Mouse (Mus musculus): ENCODE data around the gene Crybg2. TPM values are rescaled to one million over a fixed set of nuclear protein-coding genes. Genes with fewer than 3 reads are reported as not detected.

The Crybg2 gene
- polyA plus RNA-seq, 1 experiment from 2014 or later, result 15.6 TPM

DNA sequence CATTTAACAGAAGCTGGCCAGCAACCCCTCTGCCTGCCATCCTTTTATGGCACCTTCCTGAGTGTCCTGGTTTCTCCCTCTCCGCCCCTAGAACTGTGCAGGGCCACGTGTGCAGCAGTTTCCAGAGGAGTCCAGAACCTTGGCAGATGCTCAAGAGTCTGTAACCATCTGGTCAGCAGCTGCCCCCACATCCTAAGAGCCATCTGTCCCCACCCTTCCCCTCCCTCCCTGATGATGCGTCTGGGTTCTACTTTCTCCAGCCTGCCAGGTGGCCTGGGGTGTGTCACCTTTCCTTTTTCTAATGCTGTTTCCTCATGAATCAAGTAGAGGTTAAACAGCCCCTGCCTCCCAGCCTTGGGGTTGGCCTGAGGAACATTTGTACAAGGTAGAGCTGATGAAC, 61.7 kb downstream of the Crybg2 start:
- WGBS, result 20% methylated on average over 3 of the region's 3 CpGs
- Histone ChIP-seq H3K4me1 (replicated peaks; ENCODE audit: control insufficient read depth, insufficient read depth) (no peaks in the 10 kb centered on the region), H3K4me3 (ENCODE audit: low read depth, low read length) (no peak overlapping the region), H3K27ac (replicated peaks) (no peak overlapping the region), H3K4me2 (replicated peaks; ENCODE audit: low read depth) (no peak overlapping the region), H3K36me3 (ENCODE audit: control insufficient read depth, insufficient read depth, low read length) (no peaks in the 10 kb centered on the region), H3K9me3 (ENCODE audit: control insufficient read depth, low read length) (no peaks in the 10 kb centered on the region), H3K9ac (ENCODE audit: low read length) (no peak overlapping the region), H3K27me3 (ENCODE audit: control insufficient read depth, insufficient read depth, low read length) (no peaks in the 10 kb centered on the region)
- DNase-seq (ENCODE audit: low spot score) (no peak), ATAC-seq (ENCODE audit: low FRiP score, low TSS enrichment) (no peak)
- TF ChIP-seq EP300 (optimal IDR thresholded peaks at IDR 0.05) (no peak), CTCF (IDR thresholded peaks at IDR 0.05; ENCODE audit: low read depth) (no peak)

DNA sequence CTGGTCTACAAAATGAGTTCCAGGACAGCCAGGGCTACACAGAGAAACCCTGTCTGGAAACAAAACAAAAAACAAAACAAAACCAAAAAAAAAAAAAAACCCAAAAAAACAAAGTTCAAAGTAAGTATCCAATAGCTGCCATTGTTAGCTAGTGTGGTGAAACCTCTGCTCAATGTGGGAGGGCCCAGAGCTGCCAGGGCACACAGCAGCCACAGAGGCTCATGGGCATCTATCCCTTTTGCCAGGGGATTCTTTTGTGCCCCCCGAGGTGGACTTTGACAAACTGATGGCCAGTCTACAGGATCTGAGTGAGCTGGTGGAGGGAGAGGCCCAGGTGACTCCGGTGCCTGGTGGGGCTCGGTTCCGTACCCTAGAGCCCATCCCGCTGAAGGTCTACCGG, 62.5 kb downstream of the Crybg2 start:
- H3K4me1 ChIP-seq (replicated peaks; ENCODE audit: control insufficient read depth, insufficient read depth), result no peaks in the 10 kb centered on the region
- no peak overlapping the region for H3K4me3 ChIP-seq (ENCODE audit: low read depth, low read length)
- no peak overlapping the region for H3K4me2 ChIP-seq (replicated peaks; ENCODE audit: low read depth)
- H3K36me3 ChIP-seq (ENCODE audit: control insufficient read depth, insufficient read depth, low read length), result no peaks in the 10 kb centered on the region
- 96% methylated on average over 6 of the region's 6 CpGs for WGBS
- no peak overlapping the region for H3K27ac ChIP-seq (replicated peaks)
- no peaks in the 10 kb centered on the region for H3K9me3 ChIP-seq (ENCODE audit: control insufficient read depth, low read length)
- no peak for TF ChIP-seq EP300 (optimal IDR thresholded peaks at IDR 0.05)
- TF ChIP-seq CTCF (IDR thresholded peaks at IDR 0.05; ENCODE audit: low read depth), result no peak
- H3K27me3 ChIP-seq (ENCODE audit: control insufficient read depth, insufficient read depth, low read length), result no peaks in the 10 kb centered on the region
- ATAC-seq (ENCODE audit: low FRiP score, low TSS enrichment), result no peak
- H3K9ac ChIP-seq (ENCODE audit: low read length), result no peak overlapping the region
- DNase-seq (ENCODE audit: low spot score), result no peak

DNA sequence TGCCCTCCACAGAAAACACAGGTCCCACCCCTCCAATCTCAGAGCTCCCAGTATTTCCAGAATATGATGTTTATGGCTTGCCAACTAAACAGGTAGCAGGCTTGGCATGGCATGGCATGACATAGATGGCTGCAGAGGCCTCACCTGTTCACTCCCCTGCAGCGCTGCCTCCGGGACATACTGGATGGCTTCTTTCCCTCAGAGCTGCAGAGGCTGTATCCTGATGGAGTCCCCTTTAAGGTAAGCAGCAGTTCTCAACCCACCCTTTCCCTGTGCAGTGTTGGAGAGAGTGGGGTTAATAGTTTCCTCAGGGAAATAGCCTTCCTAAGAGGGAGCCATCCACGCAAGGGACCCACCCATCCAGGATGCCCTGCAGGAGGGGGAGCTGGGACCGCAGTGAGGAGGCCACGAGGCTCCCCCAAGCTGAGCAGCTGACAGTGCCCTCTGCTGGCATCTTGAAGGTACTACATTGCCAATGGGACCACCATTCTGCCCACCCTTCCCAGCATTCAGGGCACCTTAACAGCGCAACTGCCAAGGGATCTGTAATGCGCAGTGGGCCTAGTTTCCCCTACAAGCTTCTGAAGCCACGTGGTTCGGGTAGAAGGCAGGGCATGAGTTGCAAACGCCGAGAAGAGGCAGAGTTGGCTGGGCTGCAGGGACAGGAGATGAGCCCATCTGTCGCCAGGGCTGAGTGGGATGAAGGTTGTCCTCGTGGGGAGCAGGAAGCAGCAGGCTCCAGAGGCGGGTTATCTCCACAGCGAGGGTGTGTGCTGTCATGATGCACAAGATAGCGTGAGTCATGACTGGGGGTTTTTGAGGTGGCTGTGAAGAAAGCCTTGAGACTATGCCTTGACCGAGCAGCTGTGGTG, 63.3 kb downstream of the Crybg2 start:
- Histone ChIP-seq H3K9me3 (ENCODE audit: control insufficient read depth, low read length) (no peaks in the 10 kb centered on the region), H3K4me3 (ENCODE audit: low read depth, low read length) (no peak overlapping the region), H3K27me3 (ENCODE audit: control insufficient read depth, insufficient read depth, low read length) (no peaks in the 10 kb centered on the region), H3K36me3 (ENCODE audit: control insufficient read depth, insufficient read depth, low read length) (no peaks in the 10 kb centered on the region), H3K27ac (replicated peaks) (no peak overlapping the region), H3K4me2 (replicated peaks; ENCODE audit: low read depth) (no peak overlapping the region), H3K9ac (ENCODE audit: low read length) (no peak overlapping the region), H3K4me1 (replicated peaks; ENCODE audit: control insufficient read depth, insufficient read depth) (no peaks in the 10 kb centered on the region)
- TF ChIP-seq CTCF (IDR thresholded peaks at IDR 0.05; ENCODE audit: low read depth) (peak; percentile 93), EP300 (optimal IDR thresholded peaks at IDR 0.05) (no peak)
- 22% methylated on average over 17 of the region's 17 CpGs for WGBS
- no peak for ATAC-seq (ENCODE audit: low FRiP score, low TSS enrichment)
- no peak for DNase-seq (ENCODE audit: low spot score)

DNA sequence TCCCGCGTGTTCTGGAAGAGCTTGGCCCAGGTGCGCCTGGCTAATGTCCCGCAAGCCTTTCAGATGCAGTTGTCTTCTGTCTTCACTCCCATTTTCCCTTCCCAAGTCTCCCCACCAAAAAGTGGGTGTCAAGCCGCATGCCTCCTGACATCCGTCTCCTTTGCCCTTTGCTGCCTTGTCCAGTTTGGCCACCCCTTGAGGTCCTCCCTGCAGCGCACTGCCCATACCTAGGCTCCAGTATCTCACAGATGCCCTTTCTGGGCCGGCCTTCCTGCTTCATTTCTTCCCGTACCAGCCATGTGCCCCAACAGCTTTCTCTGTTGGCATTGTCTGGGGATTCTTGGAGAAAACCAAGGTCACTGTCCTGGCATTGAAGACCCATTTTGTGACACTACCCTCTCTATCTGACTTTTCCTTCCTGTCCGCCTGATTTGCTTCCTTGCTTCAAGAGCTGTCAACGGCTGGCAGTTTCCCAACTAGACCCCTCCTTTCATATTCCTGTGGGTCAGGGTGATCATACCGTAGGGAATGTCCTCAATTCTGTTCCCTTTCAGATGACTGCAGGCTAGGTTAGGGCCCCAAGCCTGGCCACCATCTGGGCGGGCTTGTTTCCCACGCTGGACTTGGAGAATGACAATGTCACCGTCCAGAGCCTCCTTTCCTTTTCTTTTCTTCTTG, 64.9 kb downstream of the Crybg2 start:
- H3K9ac ChIP-seq (ENCODE audit: low read length), result no peak overlapping the region
- no peak overlapping the region for H3K4me2 ChIP-seq (replicated peaks; ENCODE audit: low read depth)
- no peaks in the 10 kb centered on the region for H3K9me3 ChIP-seq (ENCODE audit: control insufficient read depth, low read length)
- TF ChIP-seq CTCF (IDR thresholded peaks at IDR 0.05; ENCODE audit: low read depth), result no peak
- no peak for TF ChIP-seq EP300 (optimal IDR thresholded peaks at IDR 0.05)
- no peak for DNase-seq (ENCODE audit: low spot score)
- no peaks in the 10 kb centered on the region for H3K27me3 ChIP-seq (ENCODE audit: control insufficient read depth, insufficient read depth, low read length)
- H3K27ac ChIP-seq (replicated peaks), result no peak overlapping the region
- H3K4me3 ChIP-seq (ENCODE audit: low read depth, low read length), result no peak overlapping the region
- WGBS, result 89% methylated on average over 15 of the region's 15 CpGs
- H3K36me3 ChIP-seq (ENCODE audit: control insufficient read depth, insufficient read depth, low read length), result no peaks in the 10 kb centered on the region
- H3K4me1 ChIP-seq (replicated peaks; ENCODE audit: control insufficient read depth, insufficient read depth), result 0 out of 2 replicates have a peak, but pooled peaks cover 2% of the 10 kb centered on the region
- no peak for ATAC-seq (ENCODE audit: low FRiP score, low TSS enrichment)

DNA sequence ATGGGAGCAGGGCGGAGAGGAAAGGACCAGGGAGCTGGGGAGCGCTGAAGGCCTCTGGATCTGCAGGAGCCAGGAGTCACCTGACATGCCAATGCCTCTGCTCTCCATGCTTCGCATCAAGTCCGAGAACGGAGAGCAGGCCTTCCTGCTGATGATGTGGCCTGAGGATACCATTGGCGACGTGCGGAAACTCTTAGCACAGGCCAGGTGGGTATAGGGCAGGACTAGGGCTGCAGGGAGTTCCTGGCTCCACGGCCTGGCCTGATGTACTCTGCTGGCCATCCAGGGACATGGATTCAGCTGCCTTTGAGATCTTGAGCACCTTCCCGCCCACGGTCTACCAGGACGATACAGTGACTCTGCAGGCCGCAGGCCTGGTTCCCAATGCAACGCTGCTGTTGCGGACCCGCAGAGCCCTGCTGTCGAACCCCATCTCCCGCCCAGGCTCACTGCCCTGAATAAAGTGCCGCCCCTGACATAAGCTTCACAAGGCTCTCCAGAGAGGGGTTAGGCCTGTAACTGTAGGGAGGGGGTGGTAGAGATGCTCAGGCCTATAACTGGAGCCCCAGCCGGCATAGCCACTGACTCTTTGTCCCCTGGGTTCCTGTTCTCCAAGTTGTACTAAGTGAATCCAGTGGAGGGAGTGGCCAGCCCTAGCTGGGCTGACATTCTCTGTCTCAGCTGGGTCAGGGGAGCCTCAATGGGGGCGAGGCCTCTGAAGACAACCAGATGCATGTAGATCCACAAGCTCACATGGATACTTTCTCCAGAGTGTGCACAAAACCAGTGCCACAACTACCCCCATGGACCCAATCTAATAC, 65.9 kb downstream of the Crybg2 start:
- no peak for TF ChIP-seq CTCF (IDR thresholded peaks at IDR 0.05; ENCODE audit: low read depth)
- TF ChIP-seq EP300 (optimal IDR thresholded peaks at IDR 0.05), result no peak
- Histone ChIP-seq H3K27me3 (ENCODE audit: control insufficient read depth, insufficient read depth, low read length) (no peaks in the 10 kb centered on the region), H3K4me1 (replicated peaks; ENCODE audit: control insufficient read depth, insufficient read depth) (0 out of 2 replicates have a peak, but pooled peaks cover 2% of the 10 kb centered on the region), H3K4me3 (ENCODE audit: low read depth, low read length) (no peak overlapping the region), H3K9ac (ENCODE audit: low read length) (peak overlapping the region; percentile 13; the same call in 1 of the 2 replicates), H3K9me3 (ENCODE audit: control insufficient read depth, low read length) (no peaks in the 10 kb centered on the region), H3K27ac (replicated peaks) (no peak overlapping the region), H3K36me3 (ENCODE audit: control insufficient read depth, insufficient read depth, low read length) (no peaks in the 10 kb centered on the region), H3K4me2 (replicated peaks; ENCODE audit: low read depth) (no peak overlapping the region)
- ATAC-seq (ENCODE audit: low FRiP score, low TSS enrichment) (no peak), DNase-seq (ENCODE audit: low spot score) (no peak)
- WGBS, result 87% methylated on average over 21 of the region's 21 CpGs

Data from stomach, postnatal 0 days (tissue).